Mouse (Mus musculus) embryonic fibroblast, embryonic 13.5 days (primary cell): ENCODE results near the gene Tmem229b.

Experiments
- CTCF ChIP-seq: IDR thresholded peaks from 2 replicates; pipeline ENCODE4 v1.5.1; 2011; ENCODE audit warnings: mild to moderate bottlenecking, control low read depth, low read length, moderate library complexity, borderline replicate concordance; ENCODE audit not compliant: insufficient read depth
- POLR2A ChIP-seq: IDR thresholded peaks from 2 replicates; pipeline ENCODE4 v1.6.1; 2011; ENCODE audit warnings: low read depth, mild to moderate bottlenecking, control low read depth, low read length, moderate library complexity

DNA sequence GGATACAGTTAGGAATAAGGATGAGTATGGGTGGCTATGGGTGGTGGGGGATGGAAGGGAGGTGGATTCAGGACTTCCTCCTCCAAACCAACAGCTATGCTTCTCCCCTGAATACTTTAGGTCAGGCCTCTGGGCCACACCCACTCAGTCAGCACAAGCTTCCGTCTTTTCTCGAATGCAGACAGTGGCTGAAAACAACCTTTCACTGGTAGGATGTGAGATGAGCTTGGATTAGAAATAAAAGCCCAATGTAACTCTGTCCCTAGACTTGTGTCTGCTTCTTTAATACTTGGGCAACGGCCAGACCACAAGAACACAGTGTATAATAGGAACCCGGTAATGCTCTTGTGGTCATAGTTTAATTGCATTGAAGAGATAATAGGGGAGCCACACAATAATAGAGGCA, 10.6 kb upstream of the Tmem229b start:
- TF ChIP-seq POLR2A (no peak), CTCF (no peak)
